Mouse (Mus musculus): ENCODE data around the gene Zmynd8. TPM values are rescaled to one million over a fixed set of nuclear protein-coding genes. Genes with fewer than 3 reads are reported as not detected.

Gene Zmynd8
- total RNA-seq, 2 experiments from 2014 or later: 182 to 188 TPM

- no peak for TF ChIP-seq CTCF (IDR thresholded peaks at IDR 0.05)
- intact Hi-C loops (cut with DNase I): loop anchor here (5.0 kb wide), 2 partner anchors 69 to 396 kb away; partner anchors contain the start of gene Ncoa3
- no peak overlapping the region for H3K4me3 ChIP-seq
- no peak overlapping the region for H3K27ac ChIP-seq
- DNase-seq (ENCODE audit: extremely low spot score in 1 of 2, low spot score in 2 of 2): no peak
Observed at GRCm38 (mm10) chr2:165922994-165923393, 24.2 kb upstream of the Zmynd8 start.

- DNase-seq (ENCODE audit: extremely low spot score in 1 of 2, low spot score in 2 of 2): no peak
Observed at GRCm38 (mm10) chr2:165922047-165922728, 23.4 kb upstream of the Zmynd8 start.

GRCm38 (mm10) chr2:165914298-165914697 lies 15.5 kb upstream of the Zmynd8 start:
- intact Hi-C loops (cut with DNase I): loop anchor here (1.0 to 2.0 kb wide), 3 partner anchors 95 to 133 kb away; no protein-coding TSS in a partner anchor
- TF ChIP-seq CTCF (IDR thresholded peaks at IDR 0.05): peak; percentile 99
- Histone ChIP-seq H3K27ac (no peak overlapping the region), H3K4me3 (no peak overlapping the region)
- DNase-seq (ENCODE audit: extremely low spot score in 1 of 2, low spot score in 2 of 2): peak; percentile 88 to 96

More at GRCm38 (mm10) chr2:165922047-165922728, 23.4 kb upstream of the Zmynd8 start:
- TF ChIP-seq CTCF (IDR thresholded peaks at IDR 0.05): no peak
- intact Hi-C loops (cut with DNase I): loop anchor here (5.0 kb wide), 2 partner anchors 70 to 395 kb away; partner anchors contain the start of gene Ncoa3
- Histone ChIP-seq H3K27ac (no peak overlapping the region), H3K4me3 (no peak overlapping the region)

GRCm38 (mm10) chr2:165913073-165913472 lies 14.3 kb upstream of the Zmynd8 start:
- H3K4me3 ChIP-seq: no peak overlapping the region
- intact Hi-C loops (cut with DNase I): no loop called here
- DNase-seq (ENCODE audit: extremely low spot score in 1 of 2, low spot score in 2 of 2): no peak
- no peak for TF ChIP-seq CTCF (IDR thresholded peaks at IDR 0.05)
- no peak overlapping the region for H3K27ac ChIP-seq

GRCm38 (mm10) chr2:165909731-165910130 lies 10.9 kb upstream of the Zmynd8 start:
- intact Hi-C loops (cut with DNase I): no loop called here
- H3K4me3 ChIP-seq: no peak overlapping the region
- TF ChIP-seq CTCF (IDR thresholded peaks at IDR 0.05): no peak
- no peak for DNase-seq (ENCODE audit: extremely low spot score in 1 of 2, low spot score in 2 of 2)
- no peak overlapping the region for H3K27ac ChIP-seq

- H3K27ac ChIP-seq: no peak overlapping the region
Observed at GRCm38 (mm10) chr2:165907199-165907598, 8.4 kb upstream of the Zmynd8 start.

GRCm38 (mm10) chr2:165906332-165906945 lies 7.6 kb upstream of the Zmynd8 start:
- no peak for TF ChIP-seq CTCF (IDR thresholded peaks at IDR 0.05)
- H3K4me3 ChIP-seq: no peak overlapping the region
- intact Hi-C loops (cut with DNase I): no loop called here
- no peak overlapping the region; the same call in 1 of the 2 replicates for H3K27ac ChIP-seq
- DNase-seq (ENCODE audit: extremely low spot score in 1 of 2, low spot score in 2 of 2): no peak

More at GRCm38 (mm10) chr2:165907199-165907598, 8.4 kb upstream of the Zmynd8 start:
- DNase-seq (ENCODE audit: extremely low spot score in 1 of 2, low spot score in 2 of 2): no peak
- TF ChIP-seq CTCF (IDR thresholded peaks at IDR 0.05): no peak
- no peak overlapping the region for H3K4me3 ChIP-seq
- intact Hi-C loops (cut with DNase I): no loop called here

- no peak overlapping the region for H3K27ac ChIP-seq
- intact Hi-C loops (cut with DNase I): no loop called here
Observed at GRCm38 (mm10) chr2:165901127-165901384, 2.2 kb upstream of the Zmynd8 start.

GRCm38 (mm10) chr2:165900351-165901126 lies 1.7 kb upstream of the Zmynd8 start:
- no peak; the same call in 1 of the 2 replicates for TF ChIP-seq CTCF (IDR thresholded peaks at IDR 0.05)
- Histone ChIP-seq H3K27ac (peak overlapping the region; percentile 52), H3K4me3 (no peak overlapping the region)
- intact Hi-C loops (cut with DNase I): no loop called here
- no peak for DNase-seq (ENCODE audit: extremely low spot score in 1 of 2, low spot score in 2 of 2)

More at GRCm38 (mm10) chr2:165901127-165901384, 2.2 kb upstream of the Zmynd8 start:
- DNase-seq (ENCODE audit: extremely low spot score in 1 of 2, low spot score in 2 of 2): no peak
- TF ChIP-seq CTCF (IDR thresholded peaks at IDR 0.05): no peak
- no peak overlapping the region for H3K4me3 ChIP-seq

GRCm38 (mm10) chr2:165899923-165900322 lies 1.1 kb upstream of the Zmynd8 start:
- Histone ChIP-seq H3K4me3 (no peak overlapping the region), H3K27ac (no peak overlapping the region; the same call in 1 of the 2 replicates)
- DNase-seq (ENCODE audit: extremely low spot score in 1 of 2, low spot score in 2 of 2): no peak
- intact Hi-C loops (cut with DNase I): no loop called here
- no peak for TF ChIP-seq CTCF (IDR thresholded peaks at IDR 0.05)

GRCm38 (mm10) chr2:165899474-165899873 lies 658 bp upstream of the Zmynd8 start:
- no peak overlapping the region for H3K27ac ChIP-seq
- intact Hi-C loops (cut with DNase I): no loop called here
- no peak; the same call in 1 of the 2 replicates for TF ChIP-seq CTCF (IDR thresholded peaks at IDR 0.05)

GRCm38 (mm10) chr2:165896171-165896570 lies 2.6 kb downstream of the Zmynd8 start:
- no peak overlapping the region for H3K27ac ChIP-seq
- intact Hi-C loops (cut with DNase I): no loop called here
- no peak overlapping the region for H3K4me3 ChIP-seq
- no peak for TF ChIP-seq CTCF (IDR thresholded peaks at IDR 0.05)
- DNase-seq (ENCODE audit: extremely low spot score in 1 of 2, low spot score in 2 of 2): no peak

More at GRCm38 (mm10) chr2:165899474-165899873, 658 bp upstream of the Zmynd8 start:
- H3K4me3 ChIP-seq: no peak overlapping the region
- no peak for DNase-seq (ENCODE audit: extremely low spot score in 1 of 2, low spot score in 2 of 2)

Measured in left cerebral cortex, adult 2 months (tissue).